Mouse (Mus musculus) small intestine, adult 2 months (tissue): Measurements from ENCODE around the gene Kcnmb1.

Experiments used
- CTCF ChIP-seq: fragments of 200-500 bp; IDR thresholded peaks from 2 replicates; pipeline ENCODE4 v1.5.1; 2012; ENCODE audit warnings: low read depth, mild to moderate bottlenecking, control low read depth, inconsistent platforms, low read length, moderate library complexity, mixed read lengths; ENCODE audit not compliant: insufficient replicate concordance, insufficient read length; ENCODE audit errors: extremely low read depth
- POLR2A ChIP-seq: fragments of 200-500 bp; IDR thresholded peaks from 2 replicates; pipeline ENCODE4 v1.6.1; 2012; ENCODE audit warnings: low read depth, mild to moderate bottlenecking, control low read depth, inconsistent platforms, low read length, moderate library complexity

GRCm38 (mm10) chr11:33992938-33993337 is 30.1 kb downstream of the Kcnmb1 start, which contains the start of gene Kcnip1:
- TF ChIP-seq CTCF (no peak), POLR2A (no peak)
